Mouse (Mus musculus) forebrain, embryonic 14.5 days (tissue): ENCODE measurements around the gene Prkce. TPM values are rescaled to one million over a fixed set of nuclear protein-coding genes. Genes with fewer than 3 reads are reported as not detected.

ENCODE experiments used
- ATAC-seq: fragments of 200-750 bp; cut with Nextera tagmentation; 2 replicates; pipeline ENCODE4 v1.8.0; 2017; ENCODE audit warnings: mild to moderate bottlenecking, moderate library complexity
- DNase-seq: peaks from one replicate; pipeline ENCODE4 v3.0.0-alpha.2; 2015; ENCODE audit warnings: low spot score
- H3K27ac ChIP-seq: fragments of 300-500 bp; sonication (generic); 2 replicates; pipeline ENCODE4 v1.5.1; 2014; ENCODE audit warnings: low read depth, mild to moderate bottlenecking, control low read depth, low read length, moderate library complexity
- H3K27me3 ChIP-seq: fragments of 300-500 bp; sonication (generic); replicated peaks from 2 replicates; pipeline ENCODE4 v1.6.1; 2014; ENCODE audit warnings: low read length, control low read depth, mixed read lengths; ENCODE audit not compliant: control insufficient read depth, insufficient read depth
- H3K36me3 ChIP-seq: fragments of 300-500 bp; sonication (generic); 2 replicates; pipeline ENCODE4 v1.6.1; 2014; ENCODE audit warnings: low read length, control low read depth; ENCODE audit not compliant: control insufficient read depth, insufficient read depth
- H3K4me1 ChIP-seq: fragments of 300-500 bp; sonication (generic); 2 replicates; pipeline ENCODE4 v1.6.1; 2014; ENCODE audit warnings: antibody characterized with exemption, low read length, control low read depth; ENCODE audit not compliant: control insufficient read depth, insufficient read depth
- H3K4me2 ChIP-seq: fragments of 300-500 bp; sonication (generic); 2 replicates; pipeline ENCODE4 v1.6.1; 2014; ENCODE audit warnings: mild to moderate bottlenecking, control low read depth, low read length
- H3K4me3 ChIP-seq: fragments of 300-500 bp; sonication (generic); 2 replicates; pipeline ENCODE4 v1.5.1; 2014; ENCODE audit warnings: low read depth, low read length, control low read depth
- H3K9ac ChIP-seq: fragments of 300-500 bp; sonication (generic); 2 replicates; pipeline ENCODE4 v1.6.1; 2014; ENCODE audit warnings: mild to moderate bottlenecking, low read length, control low read depth, moderate library complexity
- H3K9me3 ChIP-seq: fragments of 300-500 bp; sonication (generic); replicated peaks from 2 replicates; pipeline ENCODE4 v1.6.1; 2016; ENCODE audit warnings: low read length, control low read depth, mixed read lengths; ENCODE audit not compliant: control insufficient read depth
- WGBS: fragments of 180-500 bp; shearing (Covaris S2); extraction: QIAGEN DNeasy Blood & Tissue Kit; methylation state at CpG from one replicate; pipeline ENCODE4 v1.1.7; 2014; 5-methylcytosine and 5-hydroxymethylcytosine counted together
- polyA plus RNA-seq: library from polyadenylated mRNA; unstranded; fragments of >200 nt; fragmentation: Nextera tagmentation; extraction: Ambion mirVana; gene quantifications from 2 replicates; pipeline ENCODE4 v1.2.1, GENCODE M21; 2014

The Prkce gene
- polyA plus RNA-seq, 1 experiment from 2014 or later, result 16.9 TPM

- H3K9me3 ChIP-seq, result no peaks in the 10 kb centered on the region
- H3K36me3 ChIP-seq, result no peaks in the 10 kb centered on the region
- H3K27me3 ChIP-seq, result no peaks in the 10 kb centered on the region
- H3K4me1 ChIP-seq, result no peaks in the 10 kb centered on the region
- WGBS, result 94% methylated on average over 3 of the region's 3 CpGs
- no peak overlapping the region for H3K9ac ChIP-seq
- no peak for ATAC-seq
- H3K27ac ChIP-seq, result no peak overlapping the region
- H3K4me2 ChIP-seq, result no peak overlapping the region
- no peak overlapping the region for H3K4me3 ChIP-seq
- no peak for DNase-seq
Observed at GRCm38 (mm10) chr17:86705236-86705635, 537.7 kb downstream of the Prkce start.

DNA sequence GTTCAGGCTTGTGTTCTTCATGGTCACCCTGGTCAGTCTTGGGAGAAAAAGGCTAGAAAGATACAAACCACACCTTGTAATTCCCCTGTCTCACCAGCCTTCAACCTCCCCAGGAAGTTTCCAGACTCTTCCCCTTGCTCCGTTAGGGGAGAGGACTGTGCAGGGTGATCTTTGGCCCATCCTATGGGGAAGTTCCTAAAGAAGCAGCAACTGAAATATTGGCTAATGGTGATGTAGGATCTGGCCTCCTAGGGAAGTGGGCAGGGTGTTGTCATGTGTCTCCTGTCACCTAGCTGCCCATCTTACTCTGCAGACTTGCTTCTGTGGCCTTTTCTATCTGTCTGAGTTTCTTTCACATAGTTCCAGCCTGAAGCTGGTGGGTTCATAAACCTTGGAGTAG lies 538.9 kb downstream of the Prkce start:
- 81% methylated on average over 1 of the region's 1 CpGs for WGBS
- H3K36me3 ChIP-seq, result no peaks in the 10 kb centered on the region
- no peak for ATAC-seq
- no peak overlapping the region for H3K9ac ChIP-seq
- H3K4me3 ChIP-seq, result no peak overlapping the region
- H3K9me3 ChIP-seq, result no peaks in the 10 kb centered on the region
- no peak overlapping the region for H3K4me2 ChIP-seq
- no peaks in the 10 kb centered on the region for H3K27me3 ChIP-seq
- no peak overlapping the region for H3K27ac ChIP-seq
- DNase-seq, result no peak
- H3K4me1 ChIP-seq, result no peaks in the 10 kb centered on the region

Other genes with a start within 250 kb of the Prkce start
- gene Srbd1, start 22.6 kb upstream of the Prkce start, polyA plus RNA-seq, result 9.6 and 11.1 TPM in 2 replicates